Mouse (Mus musculus) left cerebral cortex, postnatal 14 days (tissue): ENCODE measurements around the gene Arap2. TPM values are rescaled to one million over a fixed set of nuclear protein-coding genes. Genes with fewer than 3 reads are reported as not detected.

Experiments
- DNase-seq, 2 experiments: peaks; one replicate each; pipeline ENCODE4 v3.0.0; 2021 to 2022; ENCODE audit warnings: low spot score in 2 of 2, mixed read lengths in 1 of 2
- intact Hi-C: fragments of 180-260 bp; cut with DNase I; formaldehyde crosslinking; loops from one replicate; pipeline ENCODE4 v1.15.1; 2025
- long read RNA-seq, 2 experiments: library from polyadenylated mRNA; stranded (forward); transcript quantifications; one replicate each; pipeline ENCODE4 v2.0.0; 2021
- total RNA-seq, 2 experiments: library from RNA; stranded (reverse); gene quantifications; 2 replicates each; pipeline ENCODE4 v1.2.3; 2021

Gene Arap2
- 10 to 100 TPM; 50.6 to 51.8 TPM for total RNA-seq
- long read RNA-seq, experiment 1, full-length matches to known transcripts, result 5 of 13 reads
- long read RNA-seq, experiment 1, partial matches to known transcripts, result 3 of 13 reads
- long read RNA-seq, experiment 1, other reads (novel, unspliced or antisense), result 5 of 13 reads
- long read RNA-seq, experiment 2, partial matches to known transcripts, result 3 of 6 reads
- long read RNA-seq, experiment 2, other reads (novel, unspliced or antisense), result 3 of 6 reads

DNA sequence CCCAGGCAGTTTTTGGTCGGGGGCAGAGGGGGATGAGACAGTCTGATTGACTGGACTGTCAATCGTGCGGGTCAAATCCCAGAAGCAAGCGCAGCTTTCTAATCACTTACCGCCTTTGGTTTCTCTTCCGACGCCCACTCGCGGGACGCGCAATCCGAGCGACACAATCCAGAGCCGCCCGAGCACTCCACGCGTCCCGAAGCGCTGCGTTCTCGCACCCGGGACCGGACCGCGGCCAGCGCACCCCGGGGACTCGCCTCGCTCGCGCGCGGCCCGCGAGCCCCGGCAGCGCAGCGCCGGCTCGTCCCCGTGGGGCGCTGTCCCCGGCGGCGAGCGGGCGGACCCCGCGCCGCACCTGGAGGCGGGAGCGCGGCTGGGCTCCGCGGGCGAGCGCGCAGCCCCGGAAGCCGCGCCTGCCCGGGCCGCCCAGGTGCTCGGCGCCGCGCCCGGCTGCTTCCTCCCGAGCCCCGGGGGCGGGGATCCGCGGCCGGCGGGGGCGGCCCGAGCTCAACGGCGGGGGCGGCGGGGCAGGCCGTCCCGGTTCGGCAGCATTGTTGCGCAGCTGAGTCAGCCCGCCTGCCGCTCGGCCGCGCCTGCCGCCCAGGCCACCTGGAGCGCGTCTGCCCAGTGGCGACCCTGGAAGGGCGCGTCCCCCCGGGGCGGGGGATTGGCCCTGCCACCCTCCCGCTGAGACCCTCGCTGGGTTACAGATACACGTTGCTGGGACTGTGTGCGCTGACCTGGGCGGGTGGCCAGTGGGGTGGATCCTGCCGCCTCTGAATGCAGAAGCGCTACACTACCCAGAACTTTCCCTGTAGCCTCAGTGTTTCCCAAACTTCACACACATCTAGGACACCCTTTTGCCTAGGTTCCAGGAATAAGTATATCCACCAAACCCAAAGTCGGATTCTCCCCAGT is at the start of gene Arap2:
Arap2 (minus strand) TSS at position 376 of the 918 bp plus-strand sequence.
- DNase-seq, result peak in 1 of 2 experiments; percentile 45
- intact Hi-C loops, result no loop called here

DNA sequence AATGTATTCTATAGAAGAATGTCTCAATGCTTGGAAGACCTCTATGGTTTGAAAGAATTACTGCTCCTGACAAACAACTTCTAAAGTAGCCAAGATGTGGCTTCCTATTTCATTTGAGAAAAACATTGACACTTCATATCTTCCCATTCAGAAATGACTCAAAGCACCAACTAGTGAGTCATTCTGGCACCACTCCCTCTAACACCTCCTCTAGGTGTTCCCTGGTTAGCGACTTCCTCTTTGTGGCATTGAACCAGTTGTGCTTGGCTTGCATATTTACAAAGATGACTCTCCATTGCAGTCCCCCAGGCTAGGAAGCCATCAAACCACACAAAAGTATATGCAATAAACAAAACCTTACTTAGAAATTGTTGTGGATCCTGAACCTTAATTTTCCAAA is 49.8 kb upstream of the Arap2 start:
- intact Hi-C loops, result no loop called here
- no peak for DNase-seq

DNA sequence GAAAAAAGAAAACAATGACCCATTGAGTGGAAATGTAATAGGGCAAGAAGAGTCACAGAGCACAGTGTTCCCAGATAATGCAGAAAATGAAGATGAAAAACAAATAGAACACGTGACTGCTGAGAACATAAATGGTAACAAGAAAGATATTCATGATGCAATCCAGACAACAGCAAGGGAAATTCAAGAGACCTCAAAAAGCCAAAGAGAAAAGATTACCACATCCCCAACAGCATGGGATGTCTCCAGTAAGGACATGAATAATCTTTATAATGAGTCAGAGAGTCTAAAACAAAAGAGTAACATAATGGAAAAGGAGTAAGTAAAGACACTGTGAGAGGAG is 48.1 kb upstream of the Arap2 start:
- no peak for DNase-seq
- intact Hi-C loops, result no loop called here

DNA sequence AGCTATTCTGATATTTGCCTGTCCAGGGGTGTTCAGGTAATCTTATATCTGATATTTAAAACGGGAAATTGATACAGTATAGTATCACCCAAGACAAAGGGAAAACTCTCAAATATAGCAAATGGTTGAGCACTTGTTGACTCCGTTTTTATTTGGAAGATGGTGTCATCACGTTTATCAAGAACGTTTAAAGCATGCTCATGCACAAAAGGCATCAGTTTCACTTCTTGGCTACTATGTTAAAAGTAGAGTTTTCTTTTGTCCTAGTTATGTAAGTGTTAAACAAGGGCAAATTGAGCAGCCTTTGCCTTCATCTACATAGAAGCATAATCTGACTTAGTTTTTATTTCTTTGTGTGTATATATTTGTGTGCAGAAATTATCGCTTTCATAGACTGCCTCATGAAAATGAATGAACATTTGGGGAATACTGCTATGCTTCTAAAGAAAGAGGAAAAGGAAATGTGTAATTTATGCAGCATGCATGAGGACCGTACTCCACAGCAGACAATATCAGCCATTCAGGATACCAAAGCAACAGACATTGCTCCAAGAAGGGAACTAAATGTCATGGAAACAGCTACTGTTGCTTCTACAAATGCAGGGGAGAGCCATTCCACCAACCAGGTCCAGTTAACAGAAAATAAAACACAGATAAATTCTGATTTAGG is 47.6 kb upstream of the Arap2 start, which contains the start of gene Dthd1:
Dthd1 (plus strand) TSS at position 422 of the 670 bp plus-strand sequence.
- peak; percentile 7 to 46 for DNase-seq
- intact Hi-C loops, result no loop called here

DNA sequence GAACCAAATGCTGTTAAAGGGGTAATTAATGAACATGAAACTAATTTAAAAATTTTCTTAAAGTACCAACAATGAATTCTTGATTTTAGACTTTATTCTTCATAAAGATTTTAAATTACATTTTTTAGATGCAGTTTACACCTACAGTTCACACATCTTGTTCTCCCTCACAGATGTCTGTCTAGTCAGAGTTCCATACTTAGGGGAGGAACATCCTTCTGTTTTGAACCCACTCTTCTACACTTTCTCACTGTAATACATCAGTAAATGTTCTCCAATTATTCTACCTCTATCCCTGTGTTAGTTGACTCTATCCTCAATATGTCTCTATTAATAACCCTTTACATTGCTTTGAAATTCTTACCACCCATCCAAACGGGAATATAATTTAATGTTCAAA is 26.8 kb upstream of the Arap2 start:
- DNase-seq, result no peak
- intact Hi-C loops, result no loop called here

DNA sequence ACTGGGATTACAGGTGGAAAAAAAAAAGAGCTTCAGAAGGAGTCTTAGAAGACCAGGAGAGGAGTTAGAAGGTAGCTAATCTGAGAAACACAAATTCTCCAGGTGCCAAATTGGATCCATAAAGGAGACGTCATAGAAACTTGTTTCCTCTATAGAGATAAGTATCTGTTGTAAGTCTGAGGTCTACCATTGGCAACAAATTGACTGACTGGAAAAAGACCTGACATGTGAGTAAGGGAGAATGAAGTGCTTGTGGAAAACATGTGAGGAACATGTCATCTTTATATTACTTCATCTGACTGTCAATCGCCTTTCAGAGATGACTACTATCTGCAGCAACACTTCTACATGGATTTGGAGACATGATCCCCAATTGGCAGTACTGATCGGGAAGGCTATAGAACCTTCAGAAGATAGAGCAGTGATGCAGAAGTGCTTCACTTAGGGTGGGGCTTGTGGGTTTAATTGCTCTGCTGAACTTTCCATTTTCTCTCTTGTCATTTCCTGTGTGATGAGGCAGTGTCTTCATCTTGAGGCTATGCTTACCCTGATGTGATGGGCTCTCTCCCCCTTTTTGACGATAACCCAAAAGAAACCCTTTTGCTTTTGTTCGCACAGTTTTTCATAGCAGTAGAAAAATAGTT is 25.1 kb upstream of the Arap2 start:
- no peak for DNase-seq
- intact Hi-C loops, result no loop called here

DNA sequence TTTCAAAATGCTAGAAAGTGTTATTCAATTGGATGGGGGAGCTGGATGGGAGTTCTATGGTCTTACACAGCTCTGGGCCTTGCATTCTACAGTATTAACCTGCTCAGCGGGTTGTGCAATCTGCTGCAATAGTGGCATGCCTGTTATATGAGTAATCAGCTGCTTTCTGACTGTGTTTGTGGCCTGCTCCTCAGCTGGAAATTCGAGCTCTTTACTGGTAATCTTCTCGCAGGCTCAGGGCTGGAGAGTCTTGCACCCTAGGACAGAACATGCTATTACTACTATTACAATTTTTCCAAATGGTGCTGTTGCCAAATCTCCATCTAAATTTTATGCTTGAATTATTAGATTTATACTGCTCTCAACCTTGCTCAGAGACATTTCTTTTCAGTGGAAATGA is 20.9 kb upstream of the Arap2 start:
- intact Hi-C loops, result no loop called here

DNA sequence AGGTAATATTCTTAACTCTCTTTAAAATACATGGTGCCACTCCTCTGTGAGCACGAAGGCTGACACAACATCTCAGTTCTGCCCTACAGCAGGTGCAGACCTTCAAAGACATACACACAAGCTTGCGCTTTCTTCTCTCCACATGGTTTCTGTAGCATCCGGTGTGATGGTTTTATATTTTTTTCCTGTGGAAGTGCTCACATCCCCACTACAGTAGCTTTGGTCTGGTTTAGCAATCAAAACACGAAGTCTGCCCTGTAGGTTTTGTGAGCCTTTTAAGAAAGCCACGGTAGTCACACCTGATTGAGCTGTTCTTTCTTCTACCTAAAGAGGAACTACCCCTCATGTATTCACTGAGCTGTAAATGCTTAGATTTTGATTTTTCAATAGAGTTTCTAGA is 12.7 kb upstream of the Arap2 start:
- intact Hi-C loops, result no loop called here

More for the DNA sequence above, 20.9 kb upstream of the Arap2 start:
- no peak for DNase-seq

DNA sequence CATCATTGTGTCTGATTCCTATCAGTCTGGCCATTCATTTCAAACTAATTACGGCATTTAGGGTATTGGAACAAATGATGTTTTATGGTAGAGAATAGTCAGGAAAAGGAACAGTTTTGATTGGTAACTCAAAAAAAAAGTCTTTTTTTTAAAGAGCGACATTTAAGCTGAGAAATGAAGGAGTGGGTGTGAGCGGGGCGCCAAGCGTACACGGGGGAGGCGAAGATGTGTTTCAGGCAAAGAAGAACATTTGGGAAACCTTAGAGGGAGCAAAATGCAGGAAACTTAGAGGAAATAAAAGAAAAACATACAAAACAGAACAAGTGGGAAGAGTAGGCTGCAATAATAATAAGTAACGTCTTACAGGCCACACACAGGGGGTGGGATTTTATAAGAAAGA is 11.8 kb upstream of the Arap2 start:
- intact Hi-C loops, result no loop called here
- DNase-seq, result peak; percentile 43 to 54

More for the DNA sequence above, 12.7 kb upstream of the Arap2 start:
- DNase-seq, result no peak

DNA sequence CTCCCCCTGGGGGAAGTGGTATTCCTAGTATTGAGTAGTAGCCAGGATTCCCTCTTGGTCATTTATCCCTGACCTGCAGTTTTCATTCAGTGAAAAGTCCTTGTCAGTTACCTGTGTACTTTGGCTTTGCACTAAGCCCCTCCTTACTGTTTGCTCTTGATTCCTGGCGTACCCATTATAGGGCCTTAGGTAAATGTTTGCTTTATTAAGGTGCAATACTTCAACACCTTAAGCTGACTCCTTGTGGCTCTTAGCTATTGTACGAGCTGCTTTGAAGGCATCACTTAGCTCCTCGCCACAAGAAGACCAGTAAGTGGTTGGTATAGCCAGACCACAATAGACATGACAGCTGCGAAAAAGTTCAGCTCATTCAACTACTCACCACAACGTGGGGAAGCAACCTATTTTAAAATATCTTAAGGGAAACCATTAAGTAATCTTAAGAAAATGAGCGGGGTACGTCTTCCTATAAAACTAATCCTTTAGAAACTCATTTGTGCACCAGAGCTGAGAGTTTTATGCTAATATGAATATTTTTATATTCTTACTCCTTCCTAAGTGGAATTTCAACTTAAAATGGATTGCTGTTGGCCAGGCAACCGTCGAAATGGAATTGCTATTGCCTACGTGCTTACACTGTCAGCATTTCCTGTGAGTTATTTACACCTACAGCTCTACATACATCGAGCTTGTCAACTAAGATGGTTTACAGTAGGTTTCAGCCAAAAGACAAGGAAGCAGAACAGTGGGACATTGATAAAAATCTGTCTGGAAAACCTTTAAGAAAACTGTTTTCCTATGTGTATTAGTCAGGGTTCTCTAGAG is 6.0 kb upstream of the Arap2 start:
- intact Hi-C loops, result no loop called here
- no peak for DNase-seq

DNA sequence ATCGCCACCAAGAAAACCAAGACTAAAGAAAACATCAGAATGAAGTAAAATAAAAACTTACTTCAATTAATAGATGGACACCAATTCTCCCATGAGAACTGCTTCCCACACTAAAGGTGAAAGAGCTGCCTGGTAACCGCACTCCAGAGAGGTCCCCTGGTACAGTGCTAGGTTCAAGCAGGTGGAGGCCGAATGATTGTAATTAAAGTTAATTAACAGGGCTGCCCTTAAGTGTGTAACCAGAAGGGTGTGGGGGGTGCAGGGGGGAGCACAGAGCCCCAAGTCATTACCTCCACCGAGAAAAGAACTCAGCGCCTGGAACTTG is 538 bp downstream of the Arap2 start:
- intact Hi-C loops, result no loop called here
- DNase-seq, result no peak

DNA sequence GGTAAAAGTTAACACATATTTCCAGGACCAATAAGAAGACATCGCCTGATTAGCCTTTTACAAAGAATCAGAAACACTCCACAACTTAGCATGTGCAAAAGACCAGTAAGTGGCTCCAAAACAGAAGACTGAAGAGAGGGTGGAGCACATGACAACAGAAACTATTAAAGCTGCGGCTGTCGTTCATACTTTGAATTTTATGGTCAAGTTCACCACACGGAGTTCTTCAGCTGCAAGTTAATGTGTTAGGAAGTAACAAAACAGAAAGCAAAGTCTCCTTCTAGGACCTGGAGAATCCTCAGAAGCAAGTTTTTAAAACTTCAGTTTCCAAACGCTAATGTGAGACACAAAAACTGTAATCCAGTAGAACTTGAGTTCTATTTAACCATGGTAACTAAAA is 1.8 kb downstream of the Arap2 start:
- intact Hi-C loops, result no loop called here
- DNase-seq, result no peak

DNA sequence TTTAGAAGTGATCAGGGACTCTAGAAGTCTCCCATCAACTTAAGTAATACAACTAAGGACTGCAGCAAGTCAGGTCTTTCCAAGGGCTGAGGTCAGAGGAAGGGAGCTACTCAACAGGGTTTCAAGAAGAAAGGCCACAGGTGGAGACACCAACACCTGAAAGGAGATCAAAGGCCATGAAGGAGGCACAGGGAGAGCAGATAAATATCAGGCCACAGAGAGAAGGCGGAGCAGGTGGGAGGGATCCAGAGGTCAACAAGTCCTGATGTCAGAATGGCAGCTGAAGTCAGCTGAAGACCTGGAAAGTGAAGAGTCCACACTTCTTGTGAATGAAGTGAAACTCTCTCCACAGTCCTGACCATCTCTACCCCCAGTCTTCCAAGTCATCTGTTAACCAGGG is 2.9 kb downstream of the Arap2 start:
- DNase-seq, result no peak
- intact Hi-C loops, result no loop called here

DNA sequence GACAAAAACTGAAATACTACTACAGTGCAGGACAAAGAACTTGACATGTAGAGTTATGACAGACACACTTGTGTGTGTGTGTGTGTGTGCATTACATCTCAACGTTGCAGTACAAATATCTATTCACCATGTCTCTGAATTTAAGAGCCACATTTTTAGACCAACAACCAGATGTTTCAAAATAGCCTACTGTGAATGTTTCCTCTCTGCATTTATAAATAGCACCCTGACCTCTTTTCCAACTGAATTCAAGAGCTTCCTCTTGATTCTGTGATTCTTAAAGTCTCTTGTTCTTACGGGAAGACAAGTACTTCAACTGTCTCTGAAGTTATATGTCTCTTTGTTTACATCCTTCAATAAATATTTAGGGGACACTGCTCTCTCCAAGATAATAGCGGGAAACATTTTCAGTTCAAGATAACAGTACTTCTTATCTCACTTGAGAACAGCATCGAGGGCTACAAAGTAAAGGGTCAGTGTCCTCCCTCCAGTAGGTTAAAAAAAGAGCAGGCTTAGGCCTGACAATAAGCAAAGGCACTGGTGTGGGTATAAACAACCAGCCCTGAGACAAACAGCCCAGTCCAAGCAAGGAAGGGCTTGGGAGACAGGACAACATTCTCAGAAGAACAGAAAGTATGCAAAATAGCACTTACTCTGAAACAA is 3.5 kb downstream of the Arap2 start:
- intact Hi-C loops, result no loop called here
- DNase-seq, result no peak

DNA sequence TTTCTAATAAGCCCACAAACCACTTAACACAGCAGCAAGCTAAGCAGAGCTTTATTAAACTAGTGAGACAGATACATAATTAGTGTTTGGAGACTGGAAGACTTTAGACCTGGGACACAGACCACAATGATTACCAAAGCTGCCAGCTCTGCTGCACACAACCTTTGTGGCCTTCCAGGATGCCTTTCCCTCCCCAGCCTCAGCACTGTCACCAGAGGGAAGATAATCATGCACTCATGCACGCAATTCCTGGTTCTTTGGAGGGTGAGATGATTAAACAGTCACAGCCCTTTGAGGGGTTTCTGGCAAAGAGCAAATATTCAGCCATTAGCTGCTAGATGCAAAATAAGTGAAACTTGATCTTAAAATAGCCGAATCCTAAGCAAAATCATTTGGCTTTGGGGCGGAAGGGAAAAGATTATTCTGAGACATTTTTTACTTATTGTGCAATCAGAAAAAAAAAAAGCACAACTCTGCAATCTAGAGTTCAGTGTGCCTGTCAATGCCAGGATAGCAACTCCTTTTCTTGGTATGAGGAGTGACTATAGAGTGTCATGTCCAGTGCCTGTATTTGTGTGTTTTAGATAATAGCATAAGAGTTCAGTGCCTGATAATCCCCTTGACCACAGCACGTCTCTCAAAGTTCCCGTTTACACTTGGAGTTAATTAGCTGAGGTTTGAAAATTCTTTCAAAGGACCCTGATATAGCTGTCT is 5.0 kb downstream of the Arap2 start:
- intact Hi-C loops, result no loop called here
- no peak for DNase-seq

DNA sequence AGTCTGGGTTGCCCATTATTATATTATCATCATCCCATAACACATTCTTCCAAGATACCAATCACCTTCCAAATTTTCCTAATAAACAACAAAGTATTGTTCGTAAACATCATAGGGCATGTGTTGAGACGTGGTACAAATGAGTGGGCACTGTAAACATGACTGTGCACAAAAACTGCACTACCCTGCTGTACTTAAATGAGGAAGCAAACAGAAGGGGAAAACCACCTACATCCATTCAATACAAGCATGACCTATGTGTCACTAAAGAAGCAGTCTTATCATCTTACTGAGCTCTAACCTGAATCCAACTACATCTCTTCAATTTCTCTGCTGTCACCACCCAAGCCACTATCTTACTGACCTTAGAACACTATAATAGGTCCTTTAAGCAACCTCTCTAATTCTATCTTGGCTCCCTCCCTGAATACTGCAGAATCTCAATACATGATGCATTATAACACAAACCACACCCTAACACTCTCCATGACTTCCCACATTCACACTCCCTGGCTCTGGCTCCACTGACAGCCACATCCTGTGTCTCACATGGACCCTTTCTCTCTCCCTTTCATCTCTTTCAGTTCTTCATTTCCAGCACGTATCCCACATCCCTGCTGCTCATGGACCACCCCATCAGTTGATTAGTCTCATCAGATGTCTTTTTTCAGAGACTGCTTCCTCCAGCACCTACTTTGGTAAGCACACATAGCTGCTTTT is 10.0 kb downstream of the Arap2 start:
- intact Hi-C loops, result no loop called here
- DNase-seq, result no peak

DNA sequence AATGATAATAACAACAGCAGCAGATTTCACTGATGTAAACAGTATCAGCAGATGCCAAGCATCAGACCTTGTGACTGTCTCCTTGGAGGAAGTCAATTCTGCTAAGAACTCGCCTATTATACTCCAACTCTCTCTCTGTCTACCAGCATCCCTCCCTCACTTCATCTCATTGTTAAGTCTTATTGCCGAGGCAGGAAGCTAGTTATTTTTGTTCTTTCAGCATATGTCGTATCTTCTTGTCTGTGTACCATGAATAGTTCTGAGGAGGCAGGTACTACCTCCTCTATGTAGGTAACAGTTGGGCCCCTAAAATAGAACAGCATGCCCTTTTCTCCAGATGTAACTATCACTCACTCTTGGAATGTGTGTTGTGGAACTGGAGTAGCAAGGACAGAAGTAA is 13.0 kb downstream of the Arap2 start:
- DNase-seq, result no peak

DNA sequence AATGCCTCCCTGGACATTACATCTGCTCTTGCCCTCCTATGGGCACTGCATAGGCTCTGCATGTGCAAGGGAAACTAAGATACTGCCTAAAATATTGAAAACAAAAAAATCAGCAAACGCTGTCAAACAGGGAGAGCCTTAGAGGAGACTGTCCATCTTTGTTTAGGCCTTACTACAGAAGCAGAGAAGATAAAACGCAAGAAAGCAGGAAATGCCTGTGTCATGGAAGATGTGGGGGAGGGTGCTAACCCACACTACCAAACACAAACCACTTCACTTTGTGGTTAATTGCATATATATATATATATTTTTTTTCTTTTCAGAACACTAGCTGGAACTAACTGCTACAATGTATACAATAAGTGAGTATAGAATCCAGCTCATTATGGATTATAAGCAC is 14.3 kb downstream of the Arap2 start:
- no peak for DNase-seq
- intact Hi-C loops, result no loop called here

More for the DNA sequence above, 13.0 kb downstream of the Arap2 start:
- intact Hi-C loops, result no loop called here
